Mouse (Mus musculus) stomach, embryonic 16.5 days (tissue): ENCODE measurements at regions not wholly inside any gene's neighbourhood (a gene's known extent, or its start where the extent isn't known, plus 50 kb on each side); places are given as distances from the start of the nearest gene placed in this dataset.
"Not testable (repeated sequence)": the region's sequence is repeated elsewhere in the genome, so short reads cannot be mapped to it uniquely, and the experiment has no call there.

Source experiments
- ATAC-seq: fragments of 200-750 bp; cut with Nextera tagmentation; 2 replicates; pipeline ENCODE4 v1.8.0; 2017; ENCODE audit warnings: moderate number of reproducible peaks, moderate TSS enrichment; ENCODE audit not compliant: insufficient read depth, low FRiP score
- H3K27ac ChIP-seq: fragments of 300-500 bp; sonication (generic); 2 replicates; pipeline ENCODE4 v1.5.1; 2014; ENCODE audit warnings: low read length
- H3K27me3 ChIP-seq: fragments of 300-500 bp; sonication (generic); 2 replicates; pipeline ENCODE4 v1.6.1; 2014; ENCODE audit warnings: low read length, control low read depth, mixed read lengths; ENCODE audit not compliant: control insufficient read depth, insufficient read depth
- H3K36me3 ChIP-seq: fragments of 300-500 bp; sonication (generic); 2 replicates; pipeline ENCODE4 v1.6.1; 2014; ENCODE audit warnings: low read length; ENCODE audit not compliant: control insufficient read depth, insufficient read depth
- H3K4me1 ChIP-seq: fragments of 300-500 bp; sonication (generic); 2 replicates; pipeline ENCODE4 v1.6.1; 2014; ENCODE audit warnings: low read length, control low read depth, mixed read lengths; ENCODE audit not compliant: control insufficient read depth, insufficient read depth
- H3K4me2 ChIP-seq: fragments of 300-500 bp; sonication (generic); 2 replicates; pipeline ENCODE4 v1.6.1; 2014; ENCODE audit warnings: low read depth, low read length, mixed read lengths
- H3K4me3 ChIP-seq: fragments of 300-500 bp; sonication (generic); replicated peaks from 2 replicates; pipeline ENCODE4 v1.5.1; 2014; ENCODE audit warnings: mild to moderate bottlenecking, low read length
- H3K9ac ChIP-seq: fragments of 300-500 bp; sonication (generic); 2 replicates; pipeline ENCODE4 v1.6.1; 2014; ENCODE audit warnings: low read length
- H3K9me3 ChIP-seq: fragments of 300-500 bp; sonication (generic); replicated peaks from 2 replicates; pipeline ENCODE4 v1.6.1; 2016; ENCODE audit warnings: low read length, control low read depth; ENCODE audit not compliant: control insufficient read depth
- WGBS: fragments of 180-500 bp; shearing (Covaris S2); extraction: QIAGEN DNeasy Blood & Tissue Kit; methylation state at CpG from one replicate; pipeline ENCODE4 v1.1.7; 2014; 5-methylcytosine and 5-hydroxymethylcytosine counted together

DNA sequence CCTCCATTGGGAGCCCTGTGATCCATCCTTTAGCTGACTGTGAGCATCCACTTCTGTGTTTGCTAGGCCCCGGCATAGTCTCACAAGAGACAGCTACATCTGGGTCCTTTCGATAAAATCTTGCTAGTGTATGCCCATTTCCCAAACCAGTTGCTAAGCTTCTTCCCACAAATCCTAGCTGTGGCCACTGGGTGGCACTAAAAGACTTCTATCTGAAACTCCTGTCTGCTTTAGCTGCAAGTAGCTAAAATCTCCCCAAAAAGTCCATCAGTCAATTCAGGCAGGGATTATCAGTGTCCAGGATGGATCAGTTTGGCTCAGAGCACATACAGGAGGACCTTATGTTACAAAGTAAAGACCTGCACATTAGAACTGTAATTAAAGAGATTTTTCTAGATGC lies 558.3 kb downstream of the Synb start:
- not testable (repeated sequence) for H3K36me3 ChIP-seq, H3K4me3 ChIP-seq, H3K27ac ChIP-seq, H3K27me3 ChIP-seq, H3K4me1 ChIP-seq, H3K9me3 ChIP-seq, H3K4me2 ChIP-seq, ATAC-seq, H3K9ac ChIP-seq
- WGBS, result 49% methylated on average over 2 of the region's 2 CpGs

DNA sequence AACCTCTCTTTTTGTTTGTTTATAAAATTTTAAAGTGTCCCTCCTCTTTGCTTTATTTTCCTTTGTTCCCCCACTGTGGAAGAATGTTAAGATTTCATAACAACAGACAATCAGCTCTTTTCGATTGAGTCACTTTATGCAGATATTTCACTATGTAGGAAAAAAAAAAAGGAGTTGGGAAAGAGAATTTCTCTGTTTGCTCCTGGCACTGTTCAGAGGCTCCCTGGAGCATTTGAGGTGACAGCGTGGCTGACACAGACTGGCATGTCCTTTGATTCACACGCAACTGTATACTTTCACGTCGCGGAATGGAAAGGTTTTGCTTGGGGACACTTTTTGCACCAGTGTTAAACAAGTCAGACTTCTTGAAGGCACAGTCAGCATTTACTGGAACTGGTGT lies 572.9 kb downstream of the Synb start:
- Histone ChIP-seq H3K9ac (no peak overlapping the region), H3K27ac (no peak overlapping the region), H3K4me2 (no peak overlapping the region), H3K9me3 (no peaks in the 10 kb centered on the region), H3K36me3 (no peaks in the 10 kb centered on the region), H3K4me1 (no peaks in the 10 kb centered on the region), H3K4me3 (no peak overlapping the region), H3K27me3 (no peaks in the 10 kb centered on the region)
- 65% methylated on average over 6 of the region's 6 CpGs for whole genome bisulfite sequencing
- ATAC-seq, result no peak

DNA sequence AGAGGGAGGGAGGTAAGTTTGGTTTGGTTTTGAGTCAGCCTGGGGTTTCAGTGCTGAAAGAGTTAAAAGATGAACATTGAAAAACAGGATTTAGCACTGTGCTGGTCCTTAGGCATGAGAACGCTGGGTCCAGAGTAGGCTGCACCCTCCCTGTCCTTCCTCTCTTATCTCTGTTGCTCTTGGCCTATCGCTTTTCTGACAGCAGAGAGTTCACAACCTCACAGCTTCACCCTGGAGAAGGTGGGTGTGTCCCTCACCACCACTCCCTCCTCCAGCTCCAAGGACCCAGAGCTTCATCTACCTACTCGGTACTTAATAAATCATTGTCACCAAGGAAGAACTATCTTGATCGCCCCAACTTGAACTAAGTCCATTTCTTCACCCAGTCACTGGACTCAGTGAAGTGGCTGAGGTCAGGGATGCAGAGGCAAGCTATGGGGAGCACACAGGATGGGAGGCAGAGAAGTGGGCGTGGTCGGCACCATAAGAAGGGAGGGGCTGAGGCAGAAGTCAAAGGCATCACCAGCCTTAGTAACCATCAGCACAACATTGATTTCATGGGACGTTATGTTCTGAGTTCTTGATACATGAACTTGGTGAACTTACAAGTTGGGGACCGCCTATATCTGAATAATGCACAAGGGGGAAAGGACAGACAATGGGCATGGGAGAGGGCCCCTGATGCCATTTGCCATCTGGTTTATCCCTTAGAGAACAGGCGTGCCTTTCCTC lies 574.5 kb downstream of the Synb start:
- H3K4me1 ChIP-seq, result no peaks in the 10 kb centered on the region
- 67% methylated on average over 9 of the region's 9 CpGs for WGBS
- no peak; the same call in 1 of the 2 replicates for ATAC-seq
- no peak overlapping the region for H3K4me2 ChIP-seq
- H3K9ac ChIP-seq, result no peak overlapping the region
- no peaks in the 10 kb centered on the region for H3K9me3 ChIP-seq
- no peaks in the 10 kb centered on the region for H3K36me3 ChIP-seq
- H3K27ac ChIP-seq, result no peak overlapping the region
- H3K4me3 ChIP-seq, result no peak overlapping the region
- H3K27me3 ChIP-seq, result no peaks in the 10 kb centered on the region

DNA sequence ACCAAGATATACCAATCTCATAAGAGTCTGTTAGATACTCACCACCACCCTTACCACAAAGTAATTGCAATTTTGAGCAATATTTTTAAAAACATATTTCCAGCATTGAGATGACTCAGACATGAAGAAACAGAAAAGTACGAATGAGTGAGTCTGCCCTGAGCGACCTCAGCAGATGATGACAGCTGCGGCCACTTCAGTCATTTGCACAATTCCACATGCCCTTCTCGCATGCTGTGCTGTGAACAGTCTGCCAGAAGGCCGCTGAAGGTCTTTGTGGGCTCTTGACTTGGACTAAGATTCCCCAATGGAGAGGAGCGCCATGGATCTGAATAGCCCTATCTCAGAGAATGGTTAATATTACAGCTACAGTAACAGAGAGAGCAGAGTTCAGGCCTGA lies 575.3 kb downstream of the Synb start:
- H3K9me3 ChIP-seq, result no peaks in the 10 kb centered on the region
- H3K36me3 ChIP-seq, result no peaks in the 10 kb centered on the region
- 87% methylated on average over 6 of the region's 6 CpGs for WGBS
- no peak overlapping the region for H3K4me3 ChIP-seq
- no peak overlapping the region for H3K4me2 ChIP-seq
- no peak for ATAC-seq
- no peak overlapping the region for H3K27ac ChIP-seq
- H3K9ac ChIP-seq, result no peak overlapping the region
- H3K27me3 ChIP-seq, result no peaks in the 10 kb centered on the region
- H3K4me1 ChIP-seq, result no peaks in the 10 kb centered on the region
